Mouse (Mus musculus): ENCODE measurements around the gene Prpsap1.
"Not testable (repeated sequence)": the region's sequence is repeated elsewhere in the genome, so short reads cannot be mapped to it uniquely, and the experiment has no call there.

Gene Prpsap1

DNA sequence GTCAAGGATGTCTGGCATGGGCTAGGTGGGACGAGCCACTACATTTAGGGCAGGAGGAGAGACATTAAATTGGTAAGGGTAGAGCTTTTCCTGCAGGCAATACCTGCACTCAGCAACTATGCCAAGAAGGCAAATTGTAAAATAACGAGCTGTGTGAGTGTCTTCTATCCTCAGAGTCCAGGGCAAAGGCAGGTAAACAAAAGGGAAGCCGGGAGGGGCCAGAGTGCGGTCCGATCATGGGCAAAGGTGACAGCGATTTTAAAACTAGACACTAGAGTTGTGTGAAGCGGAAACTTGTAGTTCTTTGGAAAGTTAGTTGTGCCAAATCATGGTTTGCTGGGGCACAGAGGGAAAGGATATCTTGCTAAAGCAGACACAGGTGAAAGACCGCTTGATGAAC, 9.7 kb downstream of the Prpsap1 start:
- no peak for DNase-seq

DNA sequence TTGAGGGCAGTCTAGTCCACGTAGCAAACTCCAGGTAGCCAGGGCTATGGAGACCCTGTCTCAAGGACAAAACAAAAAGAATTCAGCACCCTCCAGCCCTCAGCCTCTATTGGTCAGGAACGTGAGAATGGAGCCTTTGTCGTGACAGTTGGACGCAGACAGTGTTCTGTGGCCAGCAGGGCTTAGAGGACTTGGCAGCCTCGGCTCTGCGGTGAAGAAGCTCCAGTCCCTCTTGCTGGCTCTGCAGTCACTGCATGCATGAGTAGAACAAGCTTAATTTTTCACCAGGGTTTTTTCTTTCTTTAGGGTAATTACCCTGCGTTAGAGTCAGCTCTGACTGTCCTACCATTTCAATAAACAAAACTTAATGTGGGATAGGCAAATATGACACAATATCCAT, 12.2 kb downstream of the Prpsap1 start:
- no peak for DNase-seq

DNA sequence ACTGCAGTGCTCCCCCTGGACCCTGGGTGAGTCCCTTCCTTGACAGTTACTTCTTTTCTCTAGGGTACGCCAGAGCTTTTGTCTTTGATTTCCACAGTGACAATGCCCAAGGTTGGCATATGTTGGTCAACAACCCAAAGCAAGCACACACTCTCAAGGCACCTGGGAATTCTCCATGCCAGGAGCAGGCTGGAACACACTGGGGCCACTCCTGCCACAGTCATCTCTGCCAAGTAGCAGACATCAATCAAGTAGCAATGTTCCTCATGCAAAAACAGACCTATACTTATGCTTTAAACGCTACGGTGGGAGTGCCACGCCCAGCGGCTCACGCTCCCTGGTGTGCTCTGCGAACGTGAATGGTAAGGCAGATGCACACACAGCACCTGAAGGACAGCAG, 13.0 kb downstream of the Prpsap1 start:
- DNase-seq, result no peak

DNA sequence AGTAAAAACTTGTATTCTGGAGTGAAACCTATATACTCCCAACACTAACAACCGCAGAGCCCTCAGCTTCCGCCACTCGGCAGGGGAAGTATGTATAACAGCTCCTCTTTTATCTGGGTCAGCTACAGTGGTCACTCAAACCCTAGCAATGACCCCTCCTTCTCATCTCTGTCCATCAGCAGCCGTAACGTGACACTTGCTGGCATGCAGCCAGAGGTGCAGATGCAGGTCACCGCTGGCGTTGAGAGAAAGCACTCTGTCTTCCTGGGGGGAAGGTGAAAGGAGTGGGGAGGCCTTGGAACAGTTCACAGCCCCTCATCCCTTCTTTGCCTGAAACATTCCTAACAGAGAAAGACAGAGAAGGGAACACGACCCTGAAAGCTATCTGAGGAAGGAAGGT, 14.2 kb downstream of the Prpsap1 start:
- DNase-seq, result no peak

DNA sequence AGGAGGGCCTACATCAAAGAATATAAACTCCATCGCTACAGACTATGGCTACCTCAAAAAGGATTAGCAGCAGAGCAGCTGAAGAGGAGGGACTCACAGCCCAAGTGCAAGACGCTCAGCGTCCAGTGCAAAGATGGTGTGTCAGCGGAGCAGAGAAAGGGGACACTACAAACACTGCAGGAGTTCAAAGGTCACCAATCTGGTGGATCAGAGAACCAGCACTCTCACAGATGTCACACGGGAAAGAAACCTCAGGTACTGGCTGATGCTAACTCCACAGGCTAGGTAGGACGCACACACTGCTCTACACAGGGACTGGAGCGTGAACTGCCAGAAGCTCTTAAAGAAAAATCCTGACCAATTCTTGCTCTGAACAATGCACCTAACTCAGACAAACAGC, 15.0 kb downstream of the Prpsap1 start:
- no peak for DNase-seq

DNA sequence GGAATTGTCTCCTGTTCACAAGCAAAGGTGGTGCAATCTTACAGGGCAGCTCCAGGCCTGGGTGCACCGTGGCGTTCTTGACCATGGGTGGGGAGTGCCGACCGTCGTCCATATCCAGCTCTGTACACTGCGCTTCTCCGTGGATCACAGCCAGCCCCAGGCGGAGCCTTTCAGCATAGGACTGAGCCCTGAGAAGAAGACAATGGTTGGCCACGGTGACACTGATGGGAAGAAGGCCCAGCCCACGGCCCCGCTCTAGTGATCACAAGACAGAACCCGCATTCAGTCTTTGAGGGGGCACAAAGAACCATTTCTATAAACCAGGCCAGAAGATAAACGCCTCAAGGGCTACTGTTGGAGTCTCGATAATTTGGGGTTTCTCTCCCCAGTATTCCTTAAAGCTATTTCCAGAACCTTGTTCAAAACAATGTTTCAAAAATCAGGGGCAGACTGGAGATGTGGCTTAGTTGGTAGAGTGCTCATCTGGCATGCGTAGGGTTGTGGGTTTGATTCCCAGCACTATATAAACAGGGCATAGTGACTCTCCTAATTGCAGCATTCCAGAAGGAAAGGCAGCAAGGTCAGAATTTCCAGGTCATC, 16.7 kb downstream of the Prpsap1 start:
- DNase-seq, result no peak

DNA sequence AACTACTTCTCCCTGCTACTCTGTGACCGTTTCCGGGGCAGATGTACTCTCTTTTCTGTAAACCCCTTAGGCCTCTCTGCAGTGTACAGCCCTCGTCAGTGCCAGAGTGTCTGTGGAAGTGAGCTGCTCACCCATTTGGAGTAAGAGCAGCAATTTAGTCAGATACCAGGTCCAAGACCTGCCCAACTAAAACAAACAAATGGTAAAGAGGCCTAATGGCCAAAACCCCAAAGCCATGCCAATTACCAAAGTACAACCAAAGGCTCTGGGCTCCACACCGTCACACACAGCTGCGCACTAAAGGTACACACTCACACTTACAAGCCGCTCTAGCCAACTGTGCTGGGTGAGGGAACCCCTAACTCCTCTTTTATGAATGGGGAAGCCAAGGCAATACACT, 17.3 kb downstream of the Prpsap1 start:
- DNase-seq, result no peak

DNA sequence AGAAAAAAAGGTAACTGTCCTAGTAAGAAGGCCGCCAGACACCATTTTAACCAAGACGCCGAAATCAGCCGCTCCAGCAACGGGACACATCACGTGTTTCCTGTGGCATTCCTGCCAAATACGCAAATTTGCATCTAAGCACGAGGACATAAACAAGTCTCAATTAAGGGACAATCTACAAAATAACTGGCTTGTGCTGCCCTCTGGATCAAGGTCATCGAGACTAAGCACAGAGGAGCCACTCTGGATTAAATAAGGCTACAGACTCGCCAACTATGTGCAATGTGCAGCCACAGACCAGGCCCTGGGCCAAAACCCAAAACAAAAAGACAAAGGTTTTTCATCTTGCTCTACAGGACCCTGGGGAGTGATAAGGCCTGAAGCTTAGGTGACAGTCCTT, 18.0 kb downstream of the Prpsap1 start:
- no peak for DNase-seq

DNA sequence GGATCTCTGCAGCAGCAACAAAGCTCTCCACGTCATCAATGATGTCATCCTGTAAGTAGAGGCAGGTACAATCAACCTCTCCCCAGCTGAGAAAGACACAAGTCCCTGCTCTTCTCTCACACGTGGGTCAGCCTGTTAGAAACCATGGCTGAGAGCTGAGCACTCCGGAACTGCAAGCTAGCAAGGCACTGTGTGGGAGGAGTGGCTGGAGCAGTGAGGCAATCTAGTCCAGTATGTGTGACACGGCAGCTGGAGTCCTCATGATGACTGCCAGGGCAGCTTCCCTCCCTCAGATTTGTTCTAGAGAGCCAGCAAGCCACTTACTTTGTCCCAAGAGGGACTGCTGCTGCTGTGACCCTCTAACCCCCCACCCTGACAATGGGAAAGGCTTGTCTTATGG, 21.7 kb downstream of the Prpsap1 start:
- DNase-seq, result no peak

DNA sequence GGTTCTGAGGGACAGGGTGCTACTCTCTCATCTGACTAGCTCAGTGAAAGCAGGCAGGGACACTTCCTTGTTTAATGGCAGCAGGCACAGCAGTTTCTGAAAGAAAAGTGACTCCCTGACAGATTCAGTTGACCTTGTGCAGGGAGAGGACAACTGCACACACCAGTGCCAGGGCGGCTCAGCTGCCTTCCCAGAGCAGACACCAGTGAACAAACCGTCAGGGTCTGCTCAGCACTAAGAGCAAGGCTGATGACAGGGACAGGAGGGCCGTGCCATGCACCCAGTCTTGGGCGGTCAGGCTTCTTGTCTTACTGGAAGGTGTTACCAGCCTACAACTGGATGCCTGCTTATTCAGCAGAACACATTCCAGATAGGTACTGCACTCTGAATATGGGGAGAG, 23.1 kb downstream of the Prpsap1 start:
- DNase-seq, result no peak

DNA sequence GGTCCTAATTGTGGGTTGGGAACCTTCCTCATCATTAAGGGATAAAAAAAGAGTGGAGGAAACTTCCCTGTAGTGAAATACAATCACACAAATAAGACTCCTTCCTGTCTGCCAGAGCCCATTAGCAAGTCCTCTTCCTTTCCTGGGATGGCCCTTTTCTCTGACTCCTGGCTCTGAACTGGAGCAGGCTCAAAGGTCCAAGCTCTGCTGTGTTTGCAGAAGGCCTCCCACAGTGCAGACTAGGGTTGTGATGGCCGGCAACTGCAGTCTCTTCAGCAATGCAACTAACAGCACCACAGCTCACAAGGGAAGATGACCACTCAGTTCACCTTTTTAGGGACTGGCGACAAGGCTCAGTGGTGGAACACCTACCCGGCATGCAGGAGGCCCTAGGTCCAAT, 23.8 kb downstream of the Prpsap1 start:
- DNase-seq, result no peak

DNA sequence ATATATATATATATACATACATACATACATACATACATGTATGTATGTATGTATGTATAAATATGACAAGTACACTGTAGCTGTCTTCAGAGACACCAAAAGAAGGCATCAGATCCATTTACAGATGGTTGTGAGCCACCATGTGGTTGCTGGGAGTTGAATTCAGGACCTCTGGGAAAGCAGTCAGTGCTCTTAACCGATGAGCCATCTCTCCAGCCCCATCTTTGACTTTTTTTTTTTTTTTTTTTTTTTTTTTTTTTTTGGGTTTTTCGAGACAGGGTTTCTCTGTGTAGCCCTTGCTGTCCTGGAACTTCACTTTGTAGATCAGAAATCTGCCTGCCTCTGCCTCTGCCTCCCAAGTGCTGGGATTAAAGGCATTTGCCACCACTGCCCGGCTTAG, 25.7 kb downstream of the Prpsap1 start:
- DNase-seq, result not testable (repeated sequence)

DNA sequence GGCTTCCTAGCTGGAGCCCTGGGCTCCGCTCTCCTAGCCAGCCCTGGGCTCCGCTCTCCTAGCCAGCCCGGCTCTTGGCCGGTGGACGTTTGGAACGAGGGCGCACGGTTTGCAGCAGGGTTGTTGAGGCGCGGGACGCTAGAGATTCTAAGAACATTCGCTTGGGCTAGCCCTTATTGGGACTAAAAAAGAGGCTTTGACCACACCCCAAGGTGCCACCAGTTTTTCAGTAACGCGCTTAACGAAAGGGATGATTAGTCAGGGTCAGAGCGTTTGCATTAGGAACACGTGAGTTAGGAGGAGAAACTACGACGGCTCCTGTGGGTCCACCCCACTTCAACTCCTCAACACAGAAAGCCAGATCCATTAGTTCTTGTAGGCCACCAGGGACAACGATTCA, 27.9 kb downstream of the Prpsap1 start, which contains the start of gene Qrich2:
Gene Qrich2, minus strand, starts transcription at position 101 of the 400 bp plus-strand sequence.
- DNase-seq, result no peak

DNA sequence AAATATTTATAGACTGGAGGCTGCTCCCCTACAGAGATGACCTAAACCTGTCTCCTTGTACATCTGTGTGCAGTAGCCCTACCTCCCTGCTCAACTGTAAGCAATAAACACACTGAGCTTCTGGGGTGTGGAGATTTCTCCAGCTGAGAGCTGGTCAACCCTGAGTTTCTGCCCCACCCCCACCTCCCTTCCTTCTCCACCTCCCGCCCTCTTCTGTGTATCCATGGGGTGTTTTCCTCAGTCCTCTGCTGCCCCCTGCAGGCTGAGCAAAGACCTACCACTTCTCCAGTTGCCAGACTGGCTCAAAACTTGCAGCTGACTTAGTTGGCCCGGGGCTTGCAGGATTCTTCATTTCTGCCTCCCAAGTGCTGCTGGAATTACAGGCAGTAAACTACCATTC, 30.2 kb downstream of the Prpsap1 start:
- peak; percentile 81 to 86 for DNase-seq

DNA sequence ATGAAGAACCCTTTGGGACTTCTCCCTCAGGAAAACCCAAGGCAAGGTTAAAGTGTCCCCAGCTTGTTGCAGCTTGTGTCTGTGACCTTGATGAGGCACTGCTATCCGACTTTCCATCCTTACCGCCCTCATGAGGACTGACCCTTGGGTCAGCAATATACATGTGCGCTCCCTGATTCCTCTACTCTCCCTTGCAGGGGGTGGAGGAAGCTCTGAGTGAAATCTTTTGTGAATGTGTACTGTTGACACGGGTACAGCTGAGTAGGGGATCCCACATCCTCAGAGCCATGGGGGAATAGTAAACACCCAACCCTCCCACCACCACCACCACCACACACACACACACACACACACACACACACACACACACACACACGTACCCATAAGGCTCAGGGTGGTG, 30.7 kb downstream of the Prpsap1 start:
- DNase-seq, result no peak

DNA sequence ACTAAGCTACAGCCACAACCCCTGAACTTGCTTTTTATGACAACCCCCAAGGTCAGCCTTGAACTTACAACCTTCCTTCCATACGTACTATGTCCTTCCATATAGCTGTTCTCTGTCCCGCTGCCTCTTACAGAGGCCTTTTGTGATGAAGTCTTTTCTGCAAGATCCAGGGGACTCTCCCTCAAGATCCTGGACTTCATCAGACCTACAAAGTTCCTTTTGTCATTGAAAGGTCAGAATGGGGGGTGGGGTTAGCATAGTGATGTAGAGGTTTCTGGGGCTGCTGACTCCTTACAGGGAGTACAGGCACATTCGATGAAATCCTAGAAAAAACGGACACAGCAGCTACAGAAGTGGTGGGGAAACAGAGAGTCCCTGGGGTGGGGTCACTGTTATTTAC, 34.2 kb downstream of the Prpsap1 start:
- no peak for DNase-seq

DNA sequence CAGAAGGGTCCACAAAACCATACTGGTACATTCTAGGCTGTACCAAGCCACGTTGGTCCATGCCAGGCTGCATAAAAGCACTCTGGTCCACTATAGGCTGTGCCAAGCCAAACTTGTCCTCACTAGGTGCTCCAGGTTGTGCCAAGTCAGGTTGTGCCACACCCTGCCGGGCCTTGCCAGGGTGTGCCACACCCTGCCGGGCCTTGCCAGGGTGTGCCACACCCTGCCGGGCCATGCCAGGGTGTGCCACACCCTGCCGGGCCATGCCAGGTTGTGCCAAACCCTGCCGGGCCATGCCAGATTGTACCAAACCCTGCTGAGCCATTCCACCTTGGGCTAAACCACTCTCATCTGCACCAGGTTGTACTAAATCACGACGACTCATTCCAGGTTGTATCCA, 37.8 kb downstream of the Prpsap1 start:
- DNase-seq, result no peak

DNA sequence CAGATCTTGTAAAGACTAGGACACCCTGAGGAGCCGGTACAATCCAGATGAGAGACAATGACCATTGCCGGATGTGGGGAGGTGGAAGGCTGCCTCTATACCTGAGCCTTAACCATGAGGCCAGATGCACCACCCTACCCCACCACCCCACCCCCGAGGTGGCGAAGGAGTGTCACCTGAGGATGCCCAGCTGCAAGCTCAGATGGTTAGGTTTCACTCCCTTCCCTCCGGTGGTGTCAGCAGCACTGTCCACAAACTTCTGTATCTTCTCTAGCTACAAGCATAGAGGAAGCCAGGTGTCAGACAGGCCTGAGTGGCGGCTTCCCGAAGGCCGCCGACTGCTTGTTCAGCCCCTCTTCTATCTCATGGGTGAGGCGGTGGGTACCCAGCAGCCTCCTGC, 40.1 kb downstream of the Prpsap1 start:
- no peak for DNase-seq

DNA sequence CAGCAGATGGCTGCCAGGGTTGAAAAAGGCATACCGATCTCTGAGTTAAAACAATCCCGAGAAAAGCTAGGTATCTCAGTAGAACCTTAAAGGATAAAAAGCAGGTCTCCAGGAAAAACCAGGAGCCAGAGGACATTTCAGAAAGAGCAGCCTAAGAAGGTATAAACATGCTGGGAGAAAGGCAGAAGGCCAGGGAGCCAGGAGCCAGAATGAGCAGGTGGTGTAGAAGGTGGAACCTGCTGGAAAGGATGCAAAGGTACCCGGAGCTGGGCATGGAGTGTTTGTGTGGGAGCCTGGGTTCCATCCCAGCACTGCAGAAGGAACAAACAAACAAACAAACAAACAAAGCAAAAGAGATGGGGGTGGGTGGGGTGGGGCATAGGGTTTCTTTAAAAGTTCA, 44.7 kb downstream of the Prpsap1 start:
- DNase-seq, result no peak

DNA sequence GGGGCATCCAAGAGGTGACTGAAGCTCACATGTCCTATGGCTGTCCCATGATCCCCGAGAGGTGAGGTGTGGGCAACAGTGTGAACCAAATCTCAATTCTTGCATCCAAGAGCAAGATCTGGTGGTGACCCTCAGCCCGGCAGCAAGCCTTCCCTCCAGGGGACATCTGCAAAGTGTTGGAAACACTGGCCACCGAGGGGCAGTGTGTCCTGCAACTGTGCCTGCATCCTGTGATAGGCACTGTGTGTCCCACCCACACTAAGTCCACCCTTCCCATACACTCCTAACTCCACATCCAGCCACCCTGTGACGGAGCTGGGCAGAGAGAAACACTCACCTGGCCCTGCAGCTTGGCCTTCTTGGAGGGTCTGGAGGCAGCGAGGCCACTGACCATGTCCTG, 46.2 kb downstream of the Prpsap1 start:
- DNase-seq, result no peak

DNA sequence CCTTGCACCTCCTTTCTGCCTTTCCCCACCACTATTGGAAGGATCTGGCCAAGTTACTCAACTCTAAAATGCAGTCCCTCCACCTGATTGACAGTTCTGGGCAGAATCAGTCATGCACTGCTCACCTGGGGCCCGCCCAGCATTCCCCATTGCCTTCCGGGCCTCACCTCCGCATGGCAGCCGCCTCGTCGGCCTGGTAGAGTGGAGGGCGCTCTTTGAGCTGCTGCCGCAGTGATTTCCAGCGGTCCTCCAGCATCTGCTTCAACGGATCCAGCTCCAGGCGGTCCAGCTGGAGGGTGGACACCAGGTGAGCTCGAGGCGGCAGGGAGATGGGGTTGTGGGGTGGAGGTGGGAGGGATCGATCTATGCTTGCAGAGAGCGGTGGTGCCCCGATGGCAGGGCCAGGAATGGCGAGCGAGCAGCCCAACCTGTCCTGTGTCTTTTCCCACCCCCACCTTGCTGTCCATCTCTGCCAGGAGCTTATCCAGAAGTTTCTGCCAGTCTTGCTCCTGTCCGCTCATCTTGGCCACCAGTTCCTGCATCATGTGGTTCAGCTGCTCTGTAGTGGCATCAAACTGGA, 47.6 kb downstream of the Prpsap1 start:
- no peak for DNase-seq

DNA sequence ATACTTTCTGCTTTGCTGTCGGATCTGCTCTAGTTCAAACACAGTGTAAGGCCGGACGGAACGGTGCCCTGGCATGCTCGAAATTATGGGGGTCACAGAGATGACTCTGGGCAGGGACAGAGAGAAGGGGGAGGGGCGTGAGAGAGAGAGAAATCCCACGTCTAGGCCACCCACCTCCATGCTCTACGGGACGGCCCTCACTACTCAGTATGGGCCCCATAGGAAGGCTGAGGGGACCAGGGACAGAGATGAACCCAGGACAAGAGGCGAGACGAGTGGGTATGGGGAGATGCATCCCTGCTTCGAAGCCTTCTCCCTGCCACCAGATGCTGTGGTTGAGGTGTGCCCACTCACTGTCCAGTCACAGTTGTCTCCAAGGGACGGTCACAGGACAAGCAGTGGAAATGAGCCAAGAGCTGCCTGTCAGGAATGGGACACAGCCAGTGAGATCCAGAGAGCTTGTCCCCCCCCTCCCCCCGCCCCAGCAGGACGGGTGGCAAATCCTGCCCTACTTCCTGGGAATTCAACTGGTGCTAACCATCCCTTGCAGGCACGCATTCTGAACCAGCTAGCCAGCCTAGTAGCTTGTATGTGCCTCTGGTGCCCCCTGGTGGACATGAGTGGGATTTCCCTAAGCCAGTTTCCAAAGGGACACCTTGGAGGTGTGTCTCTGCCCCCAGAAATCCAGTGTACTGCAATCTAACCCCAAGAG, 48.2 kb downstream of the Prpsap1 start:
- DNase-seq, result peak; percentile 88 to 91

DNA sequence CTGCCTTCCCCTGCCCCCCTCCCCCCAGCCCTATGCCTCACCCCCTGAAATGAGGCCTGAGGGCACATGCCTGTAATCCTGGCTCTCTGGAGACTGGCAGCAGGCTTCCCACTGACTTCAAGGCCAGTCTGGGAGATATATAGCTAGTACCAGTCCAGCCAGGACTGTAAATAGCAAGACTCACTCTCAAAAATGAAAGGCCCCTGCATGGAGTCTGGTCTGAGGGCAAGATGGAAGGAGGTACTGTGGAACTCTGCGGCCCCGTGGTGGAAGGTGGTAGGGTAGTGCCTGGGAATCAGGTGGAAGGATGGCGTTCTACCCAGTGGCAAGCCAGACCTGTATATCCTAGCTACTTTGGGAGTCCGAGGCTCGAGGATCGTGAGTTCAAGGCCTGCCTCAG, 50.1 kb downstream of the Prpsap1 start:
- no peak for DNase-seq

DNA sequence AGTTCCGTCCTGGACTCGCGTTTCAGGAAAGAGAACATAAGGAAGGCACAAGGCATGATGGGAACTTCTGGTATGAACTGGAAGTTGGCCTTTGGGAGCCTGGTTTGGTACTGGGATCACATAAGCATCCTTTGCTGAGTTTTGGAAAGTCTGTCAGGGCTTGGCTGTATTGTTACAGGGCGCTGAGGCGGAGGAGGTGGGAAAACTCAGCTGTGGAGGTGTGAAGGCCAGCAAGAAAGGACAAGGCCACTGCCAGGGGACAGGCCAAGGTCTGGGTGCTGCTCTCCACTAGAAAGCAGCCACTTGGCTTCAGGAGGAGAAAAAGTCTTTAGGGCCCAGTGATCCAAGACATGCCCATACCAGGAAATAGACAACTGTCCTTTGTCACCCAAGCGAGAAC, 50.7 kb downstream of the Prpsap1 start:
- no peak for DNase-seq

DNA sequence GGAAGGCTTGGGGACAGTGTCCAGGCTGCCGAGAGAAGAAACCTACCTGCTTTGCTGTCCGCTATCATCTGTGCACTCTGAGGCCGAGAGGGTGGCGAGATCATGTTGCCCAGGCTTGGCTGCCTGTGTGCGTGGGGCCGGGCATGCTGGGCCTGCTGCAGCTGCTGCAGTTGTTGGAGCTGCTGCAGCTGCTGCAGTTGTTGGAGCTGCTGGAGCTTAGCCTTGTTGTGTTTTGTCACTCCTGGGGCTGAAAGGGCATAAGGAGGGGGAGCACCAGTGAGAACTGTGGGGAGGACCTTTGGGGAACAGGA, 51.2 kb downstream of the Prpsap1 start:
- DNase-seq, result no peak
